Mouse (Mus musculus) regulatory T cell (primary cell): ENCODE results near the gene Rbfox2.

Experiments
- in situ Hi-C: fragments of 300-600 bp; cut with MboI, MseI; formaldehyde crosslinking; loops from one replicate; pipeline ENCODE4 v1.15.1; 2025; ENCODE audit warnings: high pct_unique_total_duplicates

Gene Rbfox2

GRCm38 (mm10) chr15:77107169-77107908 is 199.5 kb downstream of the Rbfox2 start:
- in situ Hi-C loops: no loop called here

GRCm38 (mm10) chr15:77105273-77105672 is 201.5 kb downstream of the Rbfox2 start:
- in situ Hi-C loops: no loop called here

- in situ Hi-C loops: no loop called here
Observed at GRCm38 (mm10) chr15:77104349-77105158, 202.2 kb downstream of the Rbfox2 start.

- in situ Hi-C loops: no loop called here
Observed at GRCm38 (mm10) chr15:77102685-77103084, 204.1 kb downstream of the Rbfox2 start.

GRCm38 (mm10) chr15:77099756-77100155 is 207.0 kb downstream of the Rbfox2 start:
- in situ Hi-C loops: no loop called here

- in situ Hi-C loops: no loop called here
Observed at GRCm38 (mm10) chr15:77097358-77097757, 209.4 kb downstream of the Rbfox2 start.

GRCm38 (mm10) chr15:77095216-77095615 is 211.6 kb downstream of the Rbfox2 start:
- in situ Hi-C loops: no loop called here

GRCm38 (mm10) chr15:77094431-77094830 is 212.4 kb downstream of the Rbfox2 start:
- in situ Hi-C loops: no loop called here

GRCm38 (mm10) chr15:77091394-77091793 is 215.4 kb downstream of the Rbfox2 start:
- in situ Hi-C loops: no loop called here

- in situ Hi-C loops: no loop called here
Observed at GRCm38 (mm10) chr15:77090531-77090930, 216.3 kb downstream of the Rbfox2 start.

GRCm38 (mm10) chr15:77089249-77089648 is 217.6 kb downstream of the Rbfox2 start:
- in situ Hi-C loops: no loop called here

- in situ Hi-C loops: no loop called here
Observed at GRCm38 (mm10) chr15:77086488-77086887, 220.3 kb downstream of the Rbfox2 start.

- in situ Hi-C loops: no loop called here
Observed at GRCm38 (mm10) chr15:77085818-77086217, 221.0 kb downstream of the Rbfox2 start.

GRCm38 (mm10) chr15:77081454-77081853 is 225.3 kb downstream of the Rbfox2 start:
- in situ Hi-C loops: no loop called here

- in situ Hi-C loops: no loop called here
Observed at GRCm38 (mm10) chr15:77080684-77081254, 226.0 kb downstream of the Rbfox2 start.

- in situ Hi-C loops: no loop called here
Observed at GRCm38 (mm10) chr15:77079890-77080361, 226.9 kb downstream of the Rbfox2 start.

GRCm38 (mm10) chr15:77079256-77079822 is 227.5 kb downstream of the Rbfox2 start:
- in situ Hi-C loops: no loop called here

- in situ Hi-C loops: no loop called here
Observed at GRCm38 (mm10) chr15:77078786-77079185, 228.0 kb downstream of the Rbfox2 start.

GRCm38 (mm10) chr15:77077906-77078305 is 228.9 kb downstream of the Rbfox2 start:
- in situ Hi-C loops: no loop called here

- in situ Hi-C loops: no loop called here
Observed at GRCm38 (mm10) chr15:77076523-77076922, 230.3 kb downstream of the Rbfox2 start.

- in situ Hi-C loops: no loop called here
Observed at GRCm38 (mm10) chr15:77072556-77073163, 234.1 kb downstream of the Rbfox2 start.

GRCm38 (mm10) chr15:77071501-77071900 is 235.3 kb downstream of the Rbfox2 start:
- in situ Hi-C loops: no loop called here
